Mouse (Mus musculus) CH12.LX (cell line): ENCODE measurements around the gene Tiam1. TPM values are rescaled to one million over a fixed set of nuclear protein-coding genes. Genes with fewer than 3 reads are reported as not detected.

Experiments
- DNase-seq: peaks from one replicate; pipeline ENCODE4 v3.0.0-alpha.2; 2013; ENCODE audit errors: extremely low read depth
- H3K27ac ChIP-seq: 2 replicates; pipeline ENCODE4 v1.5.1; 2012; ENCODE audit warnings: low read depth, mild to moderate bottlenecking, control low read depth, moderate library complexity; ENCODE audit not compliant: insufficient read depth
- H3K27me3 ChIP-seq: replicated peaks from 2 replicates; pipeline ENCODE3; 2012; ENCODE audit warnings: inconsistent platforms
- H3K36me3 ChIP-seq, 2 experiments: replicated peaks in 1 of 2; 2 replicates each; pipeline versions ENCODE3 to v1.6.1; 2012; ENCODE audit warnings: inconsistent platforms in 1 of 2, low read length in 1 of 2, mild to moderate bottlenecking in 1 of 2, mixed read lengths in 1 of 2, moderate library complexity in 1 of 2; ENCODE audit not compliant: control insufficient read depth in 1 of 2, insufficient read depth in 1 of 2
- H3K4me1 ChIP-seq, 2 experiments: 2 replicates each; pipeline ENCODE4 v1.6.1; 2012; ENCODE audit warnings: inconsistent platforms in 1 of 2, moderate library complexity in 1 of 2; ENCODE audit not compliant: insufficient read depth in 2 of 2, control insufficient read depth in 1 of 2
- H3K4me2 ChIP-seq: 2 replicates; pipeline ENCODE4 v1.6.1; 2012; ENCODE audit warnings: low read depth, mild to moderate bottlenecking, control low read depth; ENCODE audit not compliant: poor library complexity, insufficient read depth, severe bottlenecking
- H3K4me3 ChIP-seq, 3 experiments: fragments of 150-350 bp in 1 of 3; sonication (generic) in 1 of 3; replicated peaks in 1 of 3; 2 replicates each; pipeline versions ENCODE3 to v1.5.1; 2011 to 2012; ENCODE audit warnings: low read depth in 2 of 3, low read length in 2 of 3, mild to moderate bottlenecking in 2 of 3, moderate library complexity in 2 of 3, control low read depth in 1 of 3, improper control_type of control experiment in 1 of 3, inconsistent platforms in 1 of 3, mixed read lengths in 1 of 3; ENCODE audit not compliant: poor library complexity in 1 of 3
- H3K79me2 ChIP-seq: replicated peaks from 2 replicates; pipeline ENCODE4 v1.6.1; 2012; ENCODE audit warnings: mild to moderate bottlenecking, moderate library complexity; ENCODE audit not compliant: control insufficient read depth, poor library complexity, insufficient read depth, severe bottlenecking; ENCODE audit errors: extremely low read depth
- H3K9ac ChIP-seq: 2 replicates; pipeline ENCODE4 v1.6.1; 2012; ENCODE audit warnings: low read depth, mild to moderate bottlenecking, control low read depth, moderate library complexity; ENCODE audit not compliant: insufficient read depth
- H3K9me3 ChIP-seq: replicated peaks from 2 replicates; pipeline ENCODE3; 2012; ENCODE audit warnings: low read length, inconsistent platforms, mixed read lengths
- CTCF ChIP-seq, 2 experiments: IDR thresholded peaks in 1 of 2; conservative IDR thresholded peaks in 1 of 2; 2 replicates each; pipeline ENCODE4 v1.5.1; 2011 to 2012; ENCODE audit warnings: low read depth in 2 of 2, low read length in 2 of 2, improper control_type of control experiment in 1 of 2, inconsistent platforms in 1 of 2, mild to moderate bottlenecking in 1 of 2, moderate library complexity in 1 of 2
- E2F4 ChIP-seq: IDR thresholded peaks from 2 replicates; pipeline ENCODE4 v1.6.1; 2011; ENCODE audit warnings: low read depth, low read length, improper control_type of control experiment; ENCODE audit not compliant: insufficient replicate concordance
- ELF1 ChIP-seq: IDR thresholded peaks from 2 replicates; pipeline ENCODE4 v1.6.1; 2014; ENCODE audit warnings: low read depth, mild to moderate bottlenecking, inconsistent platforms, low read length, improper control_type of control experiment
- EP300 ChIP-seq: IDR thresholded peaks from 2 replicates; pipeline ENCODE4 v1.6.1; 2011; ENCODE audit warnings: low read length, improper control_type of control experiment
- GABPA ChIP-seq: IDR thresholded peaks from 2 replicates; pipeline ENCODE4 v1.6.1; 2012; ENCODE audit warnings: low read depth, low read length, improper control_type of control experiment, inconsistent platforms; ENCODE audit not compliant: insufficient replicate concordance
- HCFC1 ChIP-seq: IDR thresholded peaks from 2 replicates; pipeline ENCODE4 v1.6.1; 2012; ENCODE audit warnings: low read depth, mild to moderate bottlenecking, inconsistent platforms, low read length, improper control_type of control experiment
- JUN ChIP-seq: IDR thresholded peaks from 2 replicates; pipeline ENCODE4 v1.6.1; 2011; ENCODE audit warnings: low read depth, mild to moderate bottlenecking, low read length, improper control_type of control experiment, moderate library complexity; ENCODE audit not compliant: insufficient read depth
- JUND ChIP-seq: conservative IDR thresholded peaks from 2 replicates; pipeline ENCODE4 v1.6.1; 2011; ENCODE audit warnings: low read depth, low read length, improper control_type of control experiment
- KAT2A ChIP-seq: IDR thresholded peaks from 2 replicates; pipeline ENCODE4 v1.6.1; 2012; ENCODE audit warnings: low read length, improper control_type of control experiment, inconsistent platforms; ENCODE audit not compliant: insufficient replicate concordance
- MAFK ChIP-seq: IDR thresholded peaks from 2 replicates; pipeline ENCODE4 v1.6.1; 2011; ENCODE audit warnings: low read length, improper control_type of control experiment; ENCODE audit not compliant: insufficient replicate concordance
- MAX ChIP-seq: IDR thresholded peaks from 2 replicates; pipeline ENCODE4 v1.6.1; 2011; ENCODE audit warnings: low read length, improper control_type of control experiment
- MAZ ChIP-seq: IDR thresholded peaks from 2 replicates; pipeline ENCODE4 v1.6.1; 2012; ENCODE audit warnings: low read depth, mild to moderate bottlenecking, inconsistent platforms, low read length, improper control_type of control experiment, moderate library complexity
- MEF2A ChIP-seq: IDR thresholded peaks from 2 replicates; pipeline ENCODE4 v1.6.1; 2014; ENCODE audit warnings: low read depth, mild to moderate bottlenecking, inconsistent platforms, low read length, improper control_type of control experiment, borderline replicate concordance
- MXI1 ChIP-seq: IDR thresholded peaks from 2 replicates; pipeline ENCODE4 v1.6.1; 2011; ENCODE audit warnings: mild to moderate bottlenecking, low read depth, low read length, improper control_type of control experiment
- MYC ChIP-seq: IDR thresholded peaks from 2 replicates; pipeline ENCODE4 v1.6.1; 2011; ENCODE audit warnings: low read depth, mild to moderate bottlenecking, improper control_type of control experiment, low read length
- PAX5 ChIP-seq: IDR thresholded peaks from 2 replicates; pipeline ENCODE4 v1.6.1; 2012; ENCODE audit warnings: low read length, inconsistent platforms, mixed read lengths
- POLR2AphosphoS2 ChIP-seq: IDR thresholded peaks from 2 replicates; pipeline ENCODE4 v1.6.1; 2011; ENCODE audit warnings: low read depth, low read length, improper control_type of control experiment
- RAD21 ChIP-seq: IDR thresholded peaks from 2 replicates; pipeline ENCODE4 v1.6.1; 2011; ENCODE audit warnings: low read depth, mild to moderate bottlenecking, low read length, improper control_type of control experiment, moderate library complexity
- RCOR1 ChIP-seq: conservative IDR thresholded peaks from 2 replicates; pipeline ENCODE4 v1.6.1; 2012; ENCODE audit warnings: low read depth, mild to moderate bottlenecking, inconsistent platforms, low read length, improper control_type of control experiment
- SMC3 ChIP-seq: IDR thresholded peaks from 2 replicates; pipeline ENCODE4 v1.6.1; 2011; ENCODE audit warnings: low read depth, low read length, improper control_type of control experiment
- TCF12 ChIP-seq: IDR thresholded peaks from 2 replicates; pipeline ENCODE4 v1.6.1; 2014; ENCODE audit warnings: low read depth, mild to moderate bottlenecking, inconsistent platforms, low read length, improper control_type of control experiment
- UBTF ChIP-seq: IDR thresholded peaks from 2 replicates; pipeline ENCODE4 v1.6.1; 2012; ENCODE audit warnings: low read depth, mild to moderate bottlenecking, inconsistent platforms, low read length, improper control_type of control experiment, moderate library complexity
- USF1 ChIP-seq: IDR thresholded peaks from 2 replicates; pipeline ENCODE4 v1.6.1; 2014; ENCODE audit warnings: low read depth, mild to moderate bottlenecking, inconsistent platforms, low read length, improper control_type of control experiment
- ZKSCAN1 ChIP-seq: IDR thresholded peaks from 2 replicates; pipeline ENCODE4 v1.6.1; 2012; ENCODE audit warnings: low read depth, inconsistent platforms, low read length, improper control_type of control experiment, borderline replicate concordance
- ZMIZ1 ChIP-seq: IDR thresholded peaks from 2 replicates; pipeline ENCODE4 v1.6.1; 2012; ENCODE audit warnings: low read depth, mild to moderate bottlenecking, inconsistent platforms, low read length, improper control_type of control experiment
- ZNF384 ChIP-seq: IDR thresholded peaks from 2 replicates; pipeline ENCODE4 v1.6.1; 2012; ENCODE audit warnings: low read depth, low read length, improper control_type of control experiment, inconsistent platforms
- dilution Hi-C: fragments of 300-500 bp; cut with MboI; formaldehyde crosslinking; loops from 2 replicates; pipeline ENCODE4 v1.14.3; 2020; ENCODE audit warnings: low sequenced_read_pairs; ENCODE audit not compliant: extremely low pct_unique_long_range_greater_than_20kb, extremely low pct_ligation_motif_present
- in situ Hi-C: fragments of 300-500 bp; cut with MboI; formaldehyde crosslinking; loops from 3 replicates; pipeline ENCODE4 v1.14.3; 2019; ENCODE audit warnings: low sequenced_read_pairs, low pct_ligation_motif_present, low pct_unique_long_range_greater_than_20kb, mixed read lengths
- polyA plus RNA-seq: library from polyadenylated mRNA; unstranded; fragments of >175 nt; gene quantifications from 2 replicates; pipeline ENCODE4 v1.2.1, GENCODE M21; 2012; ENCODE audit warnings: low read depth; ENCODE audit not compliant: insufficient read length
- total RNA-seq, 2 experiments: library from RNA; depleted of rRNA; stranded (reverse); fragments of 300-350 nt in 1 of 2; fragments of >200 nt in 1 of 2; gene quantifications; 2 replicates each; pipeline ENCODE4 v1.2.3; 2012 to 2014

The Tiam1 gene
- total and polyA plus RNA-seq, 3 experiments, result 0.03 to 0.40 (median 0.04) TPM

- peaks cover 41% of the 10 kb centered on the region for H3K9me3 ChIP-seq
- DNase-seq, result no peak
- no peak overlapping the region for H3K27ac ChIP-seq
- H3K27me3 ChIP-seq, result peaks cover 6% of the 10 kb centered on the region
- H3K4me2 ChIP-seq, result no peak overlapping the region
- in situ Hi-C loops, result no loop called here
- H3K9ac ChIP-seq, result no peak overlapping the region
- TF ChIP-seq GABPA (no peak), MXI1 (no peak), E2F4 (no peak), ZKSCAN1 (no peak), CTCF (conservative IDR thresholded peaks at IDR 0.05 in 1 of 2, IDR thresholded peaks at IDR 0.05 in 1 of 2; ENCODE audit: low read depth in 2 of 2, low read length in 2 of 2) (no peak), ZMIZ1 (no peak), USF1 (no peak), MEF2A (no peak), ZNF384 (no peak), EP300 (no peak), JUN (no peak), MYC (no peak), KAT2A (no peak), MAX (no peak), RAD21 (no peak)
- dilution Hi-C loops, result no loop called here
- no peaks in the 10 kb centered on the region for H3K79me2 ChIP-seq
- no peak overlapping the region for H3K4me3 ChIP-seq
- no peaks in the 10 kb centered on the region for H3K4me1 ChIP-seq
- no peaks in the 10 kb centered on the region for H3K36me3 ChIP-seq
Measured at GRCm38 (mm10) chr16:90142574-90143415, 774 bp downstream of the Tiam1 start.

GRCm38 (mm10) chr16:90142247-90142573 is 1.4 kb downstream of the Tiam1 start:
- dilution Hi-C loops (no loop called here), in situ Hi-C loops (no loop called here)
- no peaks in the 10 kb centered on the region for H3K79me2 ChIP-seq
- no peak overlapping the region for H3K9ac ChIP-seq
- no peaks in the 10 kb centered on the region for H3K4me1 ChIP-seq
- TF ChIP-seq TCF12, result no peak
- no peak for TF ChIP-seq MAFK
- no peak for TF ChIP-seq POLR2AphosphoS2
- no peak for TF ChIP-seq RCOR1
- no peak for TF ChIP-seq UBTF
- TF ChIP-seq RAD21, result no peak
- TF ChIP-seq SMC3, result no peak
- TF ChIP-seq ZMIZ1, result no peak
- no peak for TF ChIP-seq HCFC1
- TF ChIP-seq MEF2A, result no peak
- no peak for TF ChIP-seq ZKSCAN1
- no peak for TF ChIP-seq JUND
- TF ChIP-seq MAZ, result no peak
- TF ChIP-seq PAX5, result no peak
- TF ChIP-seq KAT2A, result no peak
- TF ChIP-seq E2F4, result no peak
- TF ChIP-seq ELF1, result no peak
- peaks cover 10% of the 10 kb centered on the region for H3K27me3 ChIP-seq
- H3K4me2 ChIP-seq, result no peak overlapping the region
- H3K9me3 ChIP-seq, result peaks cover 46% of the 10 kb centered on the region
- no peak overlapping the region for H3K4me3 ChIP-seq
- no peak overlapping the region for H3K27ac ChIP-seq
- no peaks in the 10 kb centered on the region for H3K36me3 ChIP-seq
- no peak for DNase-seq
